Mouse (Mus musculus) cerebellum, postnatal 10 days (tissue): ENCODE data around the gene Fignl2.

ENCODE experiments used
- DNase-seq, 2 experiments: peaks; one replicate each; pipeline ENCODE4 v3.0.0; 2021; ENCODE audit warnings: mixed read lengths in 2 of 2

Gene Fignl2

DNA sequence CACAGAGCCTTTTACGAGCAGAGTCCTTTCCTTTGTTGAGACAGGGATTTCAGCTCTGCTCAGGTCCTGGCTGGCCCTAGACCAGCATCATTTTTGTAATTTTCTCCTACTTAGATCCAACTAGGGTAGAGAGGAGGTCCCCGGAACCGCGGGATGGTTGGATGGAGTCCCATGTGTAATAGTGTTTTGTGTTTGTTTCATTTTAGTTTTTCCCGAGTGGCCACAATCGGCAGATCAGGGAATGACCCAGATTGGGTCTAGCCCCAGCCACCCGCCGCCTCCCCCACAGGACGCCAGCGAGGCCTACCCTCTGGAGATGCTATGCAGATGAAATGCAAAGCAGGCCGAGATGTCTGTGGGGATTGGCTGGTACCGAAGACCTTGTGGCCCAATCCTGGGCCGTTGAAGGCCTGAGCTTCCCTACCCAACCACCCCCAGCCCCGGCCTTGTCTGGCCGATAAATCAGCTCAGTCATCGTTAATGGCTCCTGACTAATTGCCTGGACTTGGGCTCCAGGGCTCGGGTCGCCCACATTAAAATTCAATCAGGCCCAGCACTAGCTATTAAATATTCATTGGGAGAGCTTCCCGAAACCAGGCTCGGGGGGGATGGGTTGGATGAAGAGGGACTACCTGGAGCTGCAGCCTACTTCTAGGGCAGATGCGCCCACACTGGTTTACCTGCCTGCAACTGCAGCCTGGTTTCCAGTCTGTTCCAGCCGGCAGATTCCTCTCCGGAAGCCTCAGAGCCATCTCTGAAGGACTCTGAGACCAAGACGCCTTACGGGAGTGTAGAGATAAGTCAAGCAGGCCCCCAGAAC lies 14.7 kb upstream of the Fignl2 start:
- DNase-seq, result peak; percentile 53 to 63

DNA sequence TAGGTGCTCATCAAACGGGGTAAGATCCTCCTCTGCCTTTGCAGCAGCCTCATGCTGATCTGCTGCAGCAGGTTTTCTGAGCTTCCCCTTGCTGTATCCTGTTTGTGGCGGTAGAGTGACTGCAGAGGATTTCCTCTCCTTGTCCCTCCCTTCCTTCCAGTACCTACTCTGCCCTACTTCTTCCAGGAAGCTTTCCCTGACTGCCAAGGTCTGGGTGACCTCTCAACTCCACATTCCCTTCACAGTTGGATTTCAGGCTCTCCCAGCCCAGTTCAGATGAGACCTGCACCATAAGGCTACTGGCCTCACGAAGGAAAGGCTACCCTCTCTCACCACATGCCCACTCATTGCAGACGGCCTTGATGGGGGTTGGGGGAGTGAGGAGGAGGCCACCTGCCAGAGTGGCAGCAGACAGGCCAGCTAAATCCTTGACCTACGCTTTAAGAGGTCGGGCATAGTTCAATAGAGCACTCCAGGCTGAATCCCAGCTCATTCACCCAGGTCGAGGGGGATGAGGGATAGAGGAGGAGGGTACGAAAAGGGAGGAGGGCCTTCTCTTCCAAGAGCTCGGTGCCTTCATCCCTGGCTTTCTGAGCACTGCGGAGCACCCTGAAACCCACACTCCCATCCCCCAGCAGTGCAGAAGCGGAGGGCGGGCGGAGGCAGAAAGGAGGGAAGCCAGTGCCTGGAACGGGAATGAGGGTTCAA lies 13.9 kb upstream of the Fignl2 start:
- DNase-seq, result no peak

DNA sequence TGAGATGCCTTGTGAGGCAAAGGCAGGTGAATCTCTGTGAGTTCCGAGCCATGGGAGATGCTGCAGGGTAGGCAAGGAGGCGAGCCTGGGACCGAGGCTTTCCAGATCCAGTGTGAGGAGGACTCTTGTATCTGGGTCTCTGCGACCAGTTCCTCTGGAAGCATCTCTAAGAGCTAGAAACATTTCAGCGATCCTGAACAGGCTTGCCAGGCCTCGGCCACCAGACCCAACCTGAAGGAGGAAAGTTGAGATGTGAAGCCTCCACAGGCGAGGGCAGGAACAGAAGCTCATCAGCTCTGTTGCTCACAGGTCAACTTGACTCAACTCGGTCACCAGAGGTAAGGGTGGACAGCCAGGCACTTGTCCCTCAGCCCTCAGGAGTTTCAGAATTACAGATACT lies 13.2 kb upstream of the Fignl2 start:
- DNase-seq, result no peak

DNA sequence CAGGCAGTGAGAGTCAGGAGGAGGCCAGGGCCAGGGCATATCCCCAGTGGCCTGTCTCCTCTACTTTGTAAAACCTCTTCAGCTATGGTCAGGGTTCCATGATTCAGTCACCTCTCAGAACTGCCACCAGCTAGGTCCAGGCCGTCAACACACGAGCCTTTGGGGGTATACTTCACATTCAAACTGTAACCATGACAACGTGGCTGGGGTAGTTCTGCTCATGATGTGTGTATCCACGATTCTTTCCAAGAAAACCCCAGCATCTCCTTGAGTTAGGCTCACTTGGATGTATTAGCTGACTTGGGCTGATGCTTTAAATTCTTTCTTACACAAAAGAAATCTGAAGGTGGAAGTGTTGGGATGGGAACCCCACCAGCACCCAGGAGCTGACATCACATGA lies 9.9 kb upstream of the Fignl2 start:
- DNase-seq, result no peak

GRCm38 (mm10) chr15:101086956-101087355 lies 8.6 kb upstream of the Fignl2 start:
- DNase-seq, result peak; percentile 63 to 78

GRCm38 (mm10) chr15:101086451-101086850 lies 8.1 kb upstream of the Fignl2 start:
- no peak for DNase-seq

- DNase-seq, result no peak
These were observed 6.1 kb upstream of the Fignl2 start for GRCm38 (mm10) chr15:101084499-101084898.

GRCm38 (mm10) chr15:101082236-101082635 lies 3.9 kb upstream of the Fignl2 start:
- no peak for DNase-seq

- no peak for DNase-seq
These were observed 2.7 kb upstream of the Fignl2 start for GRCm38 (mm10) chr15:101081035-101081548.

- no peak for DNase-seq
These were observed 1.7 kb upstream of the Fignl2 start for GRCm38 (mm10) chr15:101080031-101080520.

GRCm38 (mm10) chr15:101078731-101079156 lies 377 bp upstream of the Fignl2 start:
- DNase-seq, result peak; percentile 68 to 78

GRCm38 (mm10) chr15:101077001-101077812 lies 1.2 kb downstream of the Fignl2 start:
- peak in 1 of 2 experiments; percentile 46 for DNase-seq

- peak; percentile 77 to 78 for DNase-seq
These were observed 2.0 kb downstream of the Fignl2 start for GRCm38 (mm10) chr15:101076071-101077000.

- DNase-seq, result no peak
These were observed 2.7 kb downstream of the Fignl2 start for GRCm38 (mm10) chr15:101075656-101076055.

- DNase-seq, result peak in 1 of 2 experiments; percentile 44
These were observed 3.2 kb downstream of the Fignl2 start for GRCm38 (mm10) chr15:101075150-101075549.

- peak in 1 of 2 experiments; percentile 61 for DNase-seq
These were observed 4.3 kb downstream of the Fignl2 start for GRCm38 (mm10) chr15:101074067-101074466.

DNA sequence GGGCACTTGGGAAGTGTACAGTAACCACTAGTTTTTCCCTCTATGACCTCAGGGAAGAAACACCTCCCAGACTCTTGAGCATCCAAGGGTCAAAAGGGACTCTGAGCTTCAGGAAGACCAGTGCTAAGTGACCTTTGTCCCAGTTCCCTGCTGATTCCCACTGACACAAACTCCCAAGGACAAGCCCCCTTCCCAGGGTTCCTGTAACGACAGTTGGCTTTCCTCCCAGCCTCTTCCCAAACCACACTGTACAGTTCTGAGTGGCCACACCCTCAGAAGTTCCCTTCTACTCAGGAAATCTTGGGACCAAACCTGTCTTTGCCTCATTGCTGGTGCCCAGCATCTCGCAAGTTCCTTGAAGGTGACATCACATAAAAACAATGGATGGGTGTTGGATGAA lies 5.6 kb downstream of the Fignl2 start:
- DNase-seq, result no peak

DNA sequence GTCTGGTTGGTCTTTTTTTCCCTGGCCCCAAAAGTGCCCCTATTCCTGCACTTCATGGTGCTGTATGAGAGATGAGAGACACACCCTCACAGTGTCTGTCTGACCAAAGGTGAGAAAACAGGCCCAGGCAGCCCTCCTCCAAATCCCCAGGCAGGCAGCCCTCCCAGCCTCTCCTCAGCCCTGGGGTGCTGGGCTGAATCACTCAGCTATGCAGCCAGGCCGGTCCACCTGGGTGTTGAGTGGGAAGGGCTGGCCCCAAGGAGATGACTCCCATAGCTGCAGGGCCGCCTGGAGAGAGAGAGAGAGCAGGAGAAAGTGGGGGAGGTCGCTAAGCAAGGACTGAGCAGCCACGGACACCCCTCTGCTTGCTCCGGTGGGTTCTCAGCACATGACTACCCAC lies 7.6 kb downstream of the Fignl2 start:
- DNase-seq, result peak in 1 of 2 experiments; percentile 3

- peak in 1 of 2 experiments; percentile 3 for DNase-seq
These were observed 8.7 kb downstream of the Fignl2 start for GRCm38 (mm10) chr15:101069641-101070190.

GRCm38 (mm10) chr15:101068671-101069070 lies 9.7 kb downstream of the Fignl2 start:
- DNase-seq, result peak in 1 of 2 experiments; percentile 34

DNA sequence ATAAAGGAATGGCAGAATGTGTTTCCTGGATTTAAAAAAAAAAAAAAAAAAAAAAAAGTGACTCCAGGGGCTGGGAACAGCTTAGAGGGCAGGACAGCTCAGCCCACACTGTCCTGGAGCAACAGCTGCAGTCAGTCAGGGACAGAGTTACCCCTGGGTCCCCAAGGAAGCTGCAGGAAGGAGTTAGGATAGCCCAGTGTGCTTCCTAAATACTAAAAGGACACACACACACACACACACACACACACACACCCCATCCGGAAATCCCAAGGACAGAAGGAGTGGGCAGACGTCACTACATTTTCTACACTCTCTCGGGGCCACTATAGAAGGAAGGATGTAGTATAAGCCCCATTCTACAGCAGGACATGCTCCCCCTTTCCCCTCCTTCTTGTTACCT lies 10.3 kb downstream of the Fignl2 start:
- no peak for DNase-seq
